Mouse (Mus musculus) heart, postnatal 0 days (tissue): Measurements from ENCODE around the gene Ttc28. TPM values are rescaled to one million over a fixed set of nuclear protein-coding genes. Genes with fewer than 3 reads are reported as not detected.
A peak's percentile ranks its signal among the peaks of the same experiment; 100 is the strongest.

ENCODE experiments used
- ATAC-seq: fragments of 200-750 bp; cut with Nextera tagmentation; 2 replicates; pipeline ENCODE4 v1.8.0; 2017; ENCODE audit warnings: low read depth, moderate number of reproducible peaks, moderate library complexity; ENCODE audit not compliant: insufficient read depth
- DNase-seq: peaks from one replicate; pipeline ENCODE4 v3.0.0-alpha.2; 2016; ENCODE audit warnings: low spot score
- H3K27ac ChIP-seq: fragments of 300-500 bp; sonication (generic); 2 replicates; pipeline ENCODE4 v1.5.1; 2014; ENCODE audit warnings: low read depth, mild to moderate bottlenecking
- H3K27me3 ChIP-seq: fragments of 300-500 bp; sonication (generic); 2 replicates; pipeline ENCODE4 v1.6.1; 2014; ENCODE audit warnings: low read length, mixed read lengths; ENCODE audit not compliant: control insufficient read depth, insufficient read depth
- H3K36me3 ChIP-seq: fragments of 300-500 bp; sonication (generic); replicated peaks from 2 replicates; pipeline ENCODE4 v1.6.1; 2014; ENCODE audit warnings: low read length, mixed read lengths; ENCODE audit not compliant: control insufficient read depth, insufficient read depth
- H3K4me1 ChIP-seq: fragments of 300-500 bp; sonication (generic); 2 replicates; pipeline ENCODE4 v1.6.1; 2014; ENCODE audit warnings: antibody characterized with exemption; ENCODE audit not compliant: control insufficient read depth, insufficient read depth
- H3K4me2 ChIP-seq: fragments of 300-500 bp; sonication (generic); 2 replicates; pipeline ENCODE4 v1.6.1; 2014; ENCODE audit warnings: low read depth, mild to moderate bottlenecking, low read length, moderate library complexity
- H3K4me3 ChIP-seq: fragments of 300-500 bp; sonication (generic); 2 replicates; pipeline ENCODE4 v1.5.1; 2014; ENCODE audit warnings: low read depth, low read length
- H3K9ac ChIP-seq: fragments of 300-500 bp; sonication (generic); replicated peaks from 2 replicates; pipeline ENCODE4 v1.6.1; 2014; ENCODE audit warnings: low read depth, low read length, mixed read lengths
- H3K9me3 ChIP-seq: fragments of 300-500 bp; sonication (generic); replicated peaks from 2 replicates; pipeline ENCODE4 v1.6.1; 2016; ENCODE audit warnings: low read length; ENCODE audit not compliant: control insufficient read depth
- CTCF ChIP-seq: IDR thresholded peaks from 2 replicates; pipeline ENCODE4 v1.5.1; 2016; ENCODE audit warnings: antibody characterized with exemption, control low read depth, low read depth
- EP300 ChIP-seq: IDR thresholded peaks from 2 replicates; pipeline ENCODE4 v1.6.1; 2016; ENCODE audit warnings: antibody characterized with exemption, low read depth
- WGBS: fragments of 180-500 bp; shearing (Covaris S2); extraction: QIAGEN DNeasy Blood & Tissue Kit; methylation state at CpG from one replicate; pipeline ENCODE4 v1.1.7; 2014; 5-methylcytosine and 5-hydroxymethylcytosine counted together
- polyA plus RNA-seq: library from polyadenylated mRNA; unstranded; fragments of >200 nt; fragmentation: Nextera tagmentation; extraction: Ambion mirVana; gene quantifications from 2 replicates; pipeline ENCODE4 v1.2.1, GENCODE M21; 2015
- total RNA-seq: library from RNA; depleted of rRNA; stranded (reverse); fragments of >200 nt; gene quantifications from 2 replicates; pipeline ENCODE4 v1.2.3, GENCODE M21; 2014; ENCODE audit warnings: low replicate concordance

Ttc28 gene
- total and polyA plus RNA-seq, 2 experiments from 2014 or later = 4.6 to 14.2 TPM

DNA sequence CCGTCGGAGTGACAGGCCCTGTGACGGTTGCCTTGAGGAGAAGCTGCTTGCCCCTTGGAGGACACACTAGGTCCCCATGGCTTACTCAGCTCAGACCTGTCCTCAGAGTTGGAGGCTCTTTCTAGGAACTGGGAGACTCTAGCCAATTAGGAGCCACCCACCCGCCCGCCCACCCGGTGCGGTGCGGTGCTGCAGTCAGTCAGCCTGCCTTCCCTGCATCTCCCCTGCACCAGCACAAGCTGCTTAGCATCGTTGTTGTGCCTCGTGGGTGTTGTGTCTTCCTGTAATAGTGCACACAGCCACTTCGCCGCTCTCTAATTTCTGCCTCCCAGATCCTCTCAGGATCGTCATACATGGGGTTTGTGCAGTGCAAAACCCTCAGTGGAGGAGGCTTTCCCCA lies 335.3 kb downstream of the Ttc28 start:
- no peak for TF ChIP-seq EP300
- no peak for TF ChIP-seq CTCF
- no peaks in the 10 kb centered on the region for H3K27me3 ChIP-seq
- peaks cover 8% of the 10 kb centered on the region for H3K4me1 ChIP-seq
- no peak for ATAC-seq
- H3K27ac ChIP-seq = 0 out of 2 replicates have a peak overlapping the region, but pooled peaks have one; percentile 55
- H3K36me3 ChIP-seq = no peaks in the 10 kb centered on the region
- no peaks in the 10 kb centered on the region for H3K9me3 ChIP-seq
- WGBS = 66% methylated on average over 13 of the region's 13 CpGs
- no peak overlapping the region for H3K4me3 ChIP-seq
- no peak overlapping the region for H3K4me2 ChIP-seq
- no peak for DNase-seq
- H3K9ac ChIP-seq = no peak overlapping the region

DNA sequence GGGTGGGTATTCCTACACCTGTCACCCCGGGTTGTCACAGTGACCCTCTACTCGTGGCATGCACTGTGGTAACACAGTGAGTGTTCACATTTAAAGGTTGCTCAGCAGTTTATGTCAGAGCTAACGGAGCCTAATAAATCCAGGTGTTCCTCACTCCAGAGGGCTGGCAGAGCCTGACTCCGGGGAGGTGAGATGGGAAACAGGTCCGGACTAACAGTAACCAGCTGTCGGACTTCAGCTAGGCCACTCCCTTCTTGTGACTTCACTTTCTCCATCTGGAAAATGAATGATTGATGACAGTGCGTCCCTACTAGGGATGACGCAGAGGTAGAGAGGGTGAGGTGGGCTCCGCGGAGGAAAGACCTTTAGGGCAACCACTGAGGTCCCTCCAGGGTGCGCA lies 336.1 kb downstream of the Ttc28 start:
- Histone ChIP-seq H3K4me1 (peaks cover 8% of the 10 kb centered on the region), H3K27ac (no peak overlapping the region), H3K9me3 (no peaks in the 10 kb centered on the region), H3K4me3 (no peak overlapping the region), H3K4me2 (no peak overlapping the region), H3K36me3 (no peaks in the 10 kb centered on the region), H3K27me3 (no peaks in the 10 kb centered on the region), H3K9ac (no peak overlapping the region)
- DNase-seq = no peak
- 75% methylated on average over 11 of the region's 11 CpGs for WGBS
- no peak for ATAC-seq
- TF ChIP-seq EP300 (no peak), CTCF (no peak)

DNA sequence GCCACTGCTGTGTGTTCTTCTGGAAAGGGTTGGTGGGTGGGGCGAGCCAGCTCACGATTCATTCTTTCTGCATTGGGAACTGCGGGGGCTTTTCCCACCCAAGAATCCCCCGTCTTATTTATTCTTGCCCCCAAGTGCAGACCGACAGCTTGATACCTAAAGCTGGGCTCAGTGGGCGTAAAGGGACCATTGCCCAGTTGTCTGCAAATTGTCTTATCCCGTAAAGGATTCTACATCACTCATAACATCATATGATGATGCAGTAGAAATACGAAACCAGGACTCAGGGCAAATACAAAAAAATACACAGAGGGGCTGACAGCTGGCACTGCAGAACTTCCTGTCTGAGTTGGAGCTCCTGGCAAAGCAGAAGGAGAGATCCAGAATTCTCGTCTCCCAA lies 336.6 kb downstream of the Ttc28 start:
- no peaks in the 10 kb centered on the region for H3K9me3 ChIP-seq
- ATAC-seq (no peak), DNase-seq (no peak)
- no peak overlapping the region for H3K27ac ChIP-seq
- no peak for TF ChIP-seq CTCF
- no peak for TF ChIP-seq EP300
- no peak overlapping the region for H3K9ac ChIP-seq
- no peaks in the 10 kb centered on the region for H3K27me3 ChIP-seq
- 84% methylated on average over 9 of the region's 9 CpGs for WGBS
- no peaks in the 10 kb centered on the region for H3K36me3 ChIP-seq
- no peak overlapping the region for H3K4me2 ChIP-seq
- H3K4me3 ChIP-seq = no peak overlapping the region
- H3K4me1 ChIP-seq = peaks cover 8% of the 10 kb centered on the region

DNA sequence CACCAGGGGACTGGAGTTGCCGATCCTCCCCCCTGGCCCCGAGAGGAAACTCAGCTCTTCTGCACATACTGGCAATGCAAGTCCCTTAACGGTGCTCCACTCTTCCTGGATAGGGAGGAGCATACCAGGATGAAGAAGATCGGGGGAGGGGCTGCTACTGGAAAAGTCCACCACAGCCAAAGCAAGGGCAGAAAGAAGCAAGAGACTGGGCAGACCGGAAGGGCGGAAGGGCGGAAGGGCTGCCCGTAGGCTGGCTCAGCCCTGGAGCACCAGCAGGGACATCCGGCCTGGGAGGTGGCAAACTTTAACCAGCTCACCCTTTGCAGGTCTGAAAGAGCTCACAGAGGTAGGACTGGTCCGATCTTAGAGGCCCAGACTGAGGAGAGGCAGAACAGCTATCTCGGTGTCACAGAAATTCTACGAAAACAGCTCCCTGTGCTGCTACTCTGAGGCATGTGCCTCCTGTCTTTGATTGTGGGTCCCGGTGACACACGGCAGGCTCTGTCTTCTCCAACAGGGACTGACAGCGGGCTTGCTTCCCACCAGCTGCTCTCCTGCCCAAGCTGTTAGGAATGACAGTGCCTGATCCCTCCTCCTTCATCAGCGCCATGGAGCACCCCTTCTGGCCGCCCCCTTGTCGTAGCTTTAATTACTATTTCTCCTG lies 338.0 kb downstream of the Ttc28 start:
- DNase-seq = peak; percentile 18
- Histone ChIP-seq H3K27ac (peak overlapping the region; percentile 55; the same call in 1 of the 2 replicates), H3K4me2 (no peak overlapping the region), H3K36me3 (no peaks in the 10 kb centered on the region), H3K4me3 (no peak overlapping the region), H3K27me3 (no peaks in the 10 kb centered on the region), H3K4me1 (peaks cover 8% of the 10 kb centered on the region), H3K9ac (no peak overlapping the region), H3K9me3 (no peaks in the 10 kb centered on the region)
- TF ChIP-seq EP300 = no peak
- TF ChIP-seq CTCF = no peak
- ATAC-seq = no peak
- WGBS = 58% methylated on average over 18 of the region's 18 CpGs

DNA sequence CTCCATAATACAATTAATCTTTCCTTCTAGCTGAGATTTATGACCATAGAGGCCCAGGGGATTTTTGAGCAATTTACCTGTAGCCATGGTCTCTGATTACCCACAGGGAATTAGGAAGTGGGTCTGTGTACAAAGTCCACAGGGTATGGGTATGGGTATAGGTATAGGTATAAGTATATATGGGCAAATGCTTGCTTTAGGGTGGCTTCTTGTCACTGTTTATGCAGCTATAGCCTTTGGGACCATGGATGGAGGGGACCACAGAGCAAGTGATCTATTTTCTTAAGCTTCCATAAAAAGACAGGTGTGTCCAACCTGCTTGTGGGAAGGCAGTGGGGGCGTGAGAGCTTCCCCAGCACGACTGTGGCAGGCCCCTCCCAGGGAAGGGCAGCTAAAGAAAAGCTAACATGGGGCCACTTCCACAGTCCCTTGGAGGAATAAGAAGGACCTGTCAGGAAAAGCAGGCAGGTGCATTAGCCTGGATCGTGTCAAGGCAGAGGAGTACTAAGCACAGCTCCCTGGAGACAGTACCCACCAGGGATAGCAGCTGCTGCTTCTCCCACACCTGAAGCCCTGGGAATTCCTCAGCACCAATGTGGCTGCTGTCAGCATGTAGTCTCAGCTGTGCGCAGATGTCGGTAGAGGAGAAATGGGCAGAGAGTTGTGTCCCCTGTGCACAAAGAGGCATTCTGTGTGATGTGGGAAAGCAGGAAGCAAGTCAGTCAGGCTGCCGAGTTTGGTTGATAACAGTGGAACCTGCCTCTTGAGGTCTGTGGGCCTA lies 338.7 kb downstream of the Ttc28 start:
- no peak overlapping the region for H3K27ac ChIP-seq

More for the DNA sequence above, 338.7 kb downstream of the Ttc28 start:
- Histone ChIP-seq H3K4me2 (no peak overlapping the region), H3K9ac (no peak overlapping the region), H3K27me3 (no peaks in the 10 kb centered on the region), H3K9me3 (no peaks in the 10 kb centered on the region), H3K36me3 (peaks cover 4% of the 10 kb centered on the region; the same call in 1 of the 2 replicates), H3K4me3 (no peak overlapping the region), H3K4me1 (peaks cover 8% of the 10 kb centered on the region)
- 68% methylated on average over 6 of the region's 6 CpGs for WGBS
- no peak for DNase-seq
- ATAC-seq = no peak
- TF ChIP-seq EP300 = no peak
- no peak for TF ChIP-seq CTCF
